Mouse (Mus musculus) left cerebral cortex, adult 11 months (tissue): Measurements from ENCODE around the gene Smarce1.

Source experiments
- DNase-seq: peaks from one replicate; pipeline ENCODE4 v3.0.0; 2022; ENCODE audit warnings: low spot score

Smarce1 gene

GRCm38 (mm10) chr11:99169438-99169837 lies 61.4 kb downstream of the Smarce1 start:
- DNase-seq, result no peak

DNA sequence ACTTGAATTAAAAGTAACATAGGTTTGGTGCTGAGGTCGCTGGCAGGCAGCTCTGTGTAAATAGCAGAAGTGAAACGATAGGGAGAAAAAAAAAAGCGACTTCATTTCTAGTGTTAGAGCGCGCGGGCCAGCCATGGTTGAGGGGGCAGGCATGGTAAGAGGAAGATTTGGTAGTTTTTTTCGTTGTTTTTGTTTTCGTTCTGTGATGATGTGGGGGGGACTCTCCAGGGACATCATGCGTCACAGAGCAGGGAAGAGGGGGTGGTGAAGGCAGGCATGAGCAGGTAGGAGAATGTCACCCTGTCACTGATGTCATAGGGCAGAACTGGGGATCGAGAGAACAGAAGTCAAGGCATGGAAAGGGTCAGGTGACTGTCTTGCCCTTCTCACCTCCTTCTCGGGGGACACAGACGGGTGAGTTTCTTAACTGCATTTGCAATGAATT lies 62.8 kb downstream of the Smarce1 start:
- DNase-seq, result no peak

DNA sequence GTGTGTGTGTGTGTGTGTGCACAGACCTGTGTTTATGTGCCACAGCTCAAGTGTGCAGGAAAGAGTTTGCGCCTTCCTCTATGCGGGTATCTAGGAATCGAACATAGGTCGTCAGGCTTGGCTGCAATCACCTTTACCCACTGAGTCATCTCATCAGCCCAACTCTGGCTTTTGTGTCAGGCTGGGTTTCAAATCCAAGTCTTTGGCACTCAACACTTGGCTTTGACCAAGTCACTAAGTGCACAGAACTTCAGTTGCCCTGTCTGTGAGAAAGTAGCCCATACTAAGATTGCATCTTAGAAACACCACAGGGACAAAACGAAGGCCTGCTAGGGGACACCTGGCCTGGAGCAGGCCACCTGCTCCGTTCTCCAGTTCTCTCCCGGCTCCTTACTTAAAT lies 63.2 kb downstream of the Smarce1 start:
- no peak for DNase-seq

GRCm38 (mm10) chr11:99166241-99166640 lies 64.6 kb downstream of the Smarce1 start:
- DNase-seq, result no peak

DNA sequence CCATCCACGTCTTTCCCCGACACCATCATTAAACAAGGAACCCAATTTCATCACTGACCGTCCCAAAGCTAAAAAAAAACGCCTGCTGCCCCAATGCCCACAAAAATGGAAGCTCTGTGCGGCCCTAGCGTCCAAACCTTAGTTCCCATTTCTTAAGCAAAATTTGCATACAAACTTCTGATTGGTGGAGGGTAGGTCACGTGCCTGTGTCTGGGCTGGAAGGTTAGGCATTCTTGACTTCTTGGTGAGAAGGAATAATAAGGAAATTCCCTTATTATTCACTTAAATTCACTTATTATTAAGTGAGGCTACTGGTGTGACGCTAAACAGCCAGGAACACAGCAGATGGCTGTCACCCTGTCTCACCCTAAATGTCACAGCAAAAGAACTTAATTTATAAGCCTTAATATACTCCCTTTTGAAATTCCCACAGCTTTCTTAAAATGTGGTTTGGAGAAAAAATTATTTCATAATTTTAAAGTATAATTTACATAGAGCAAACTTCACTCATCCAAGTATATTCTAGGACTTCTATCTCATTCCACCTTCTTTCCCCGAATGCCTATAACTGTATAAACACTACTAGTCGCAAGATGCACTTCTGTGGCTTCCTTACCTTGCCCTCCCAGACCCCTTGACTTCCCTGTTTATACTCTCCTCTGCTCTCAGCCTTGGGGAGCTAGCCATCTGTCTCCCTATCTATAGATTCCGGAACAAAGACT lies 65.6 kb downstream of the Smarce1 start:
- no peak for DNase-seq

DNA sequence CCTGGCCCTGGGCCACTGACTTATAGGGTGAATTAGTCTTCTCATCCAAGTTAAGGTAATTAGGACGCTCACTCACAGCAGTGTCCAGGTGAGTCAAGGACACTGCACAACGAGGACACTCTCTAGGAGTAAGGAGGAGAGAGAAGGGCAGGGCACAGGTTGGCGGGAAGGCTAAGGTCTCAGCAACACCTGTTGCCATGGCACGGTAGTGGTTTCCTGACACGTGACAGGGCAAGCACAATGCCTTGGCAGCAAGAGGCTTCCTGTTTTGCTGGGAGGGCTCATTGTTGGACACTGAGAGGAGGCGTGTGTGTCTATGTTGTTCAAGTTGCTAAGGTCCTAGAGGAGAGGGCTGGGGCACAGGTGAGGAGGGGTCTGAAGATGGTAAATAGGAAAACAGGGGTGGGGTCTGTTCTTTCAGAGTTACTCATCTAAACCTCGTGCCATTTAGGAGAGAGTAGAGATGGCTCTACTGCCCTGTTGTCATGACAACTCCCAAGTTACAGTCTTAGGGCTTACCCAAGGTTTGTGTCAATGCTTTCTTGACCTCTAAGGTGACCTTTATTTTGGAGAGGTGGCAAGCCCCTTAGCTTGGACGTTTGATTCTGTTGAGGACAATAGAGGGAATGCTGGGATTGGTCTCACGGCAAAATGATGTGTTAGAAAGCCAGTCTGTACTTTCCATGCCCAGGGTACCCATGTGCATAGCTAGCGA lies 67.7 kb downstream of the Smarce1 start:
- DNase-seq, result no peak

- DNase-seq, result no peak
Observed at GRCm38 (mm10) chr11:99161648-99162047, 69.2 kb downstream of the Smarce1 start.

- DNase-seq, result no peak
Observed at GRCm38 (mm10) chr11:99160228-99160627, 70.6 kb downstream of the Smarce1 start.
